Mouse (Mus musculus) frontal cortex, postnatal 25 days (tissue): ENCODE measurements at regions not wholly inside any gene's neighbourhood (a gene's known extent, or its start where the extent isn't known, plus 50 kb on each side); places are given as distances from the start of the nearest gene placed in this dataset.

Source experiments
- DNase-seq, 2 experiments: peaks; one replicate each; pipeline ENCODE4 v3.0.0; 2022; ENCODE audit warnings: low spot score in 2 of 2

- DNase-seq = no peak
Observed at GRCm38 (mm10) chr1:51535414-51535813, 57.2 kb upstream of the Nabp1 start.

GRCm38 (mm10) chr1:51531360-51531759 lies 53.1 kb upstream of the Nabp1 start:
- no peak for DNase-seq

GRCm38 (mm10) chr1:51530191-51530926 lies 52.1 kb upstream of the Nabp1 start:
- DNase-seq = no peak

- no peak for DNase-seq
Observed at GRCm38 (mm10) chr1:51529653-51530052, 51.4 kb upstream of the Nabp1 start.

- no peak for DNase-seq
Observed at GRCm38 (mm10) chr1:51528671-51529070, 50.4 kb upstream of the Nabp1 start.
